Comparison of ENCODE assay signal across 42 mouse cellular contexts in genomic region chr1:82779388-82779966, GRCm38 (mm10). TPM values are rescaled to one million over a fixed set of nuclear protein-coding genes. Genes with fewer than 3 reads are reported as not detected.
"Had no signal": no experiment of that assay in that cellular context is flagged by ENCODE, and none has a peak within 500 bp of the region (broad histone marks: within the 10 kb centered on the region; RNA-seq: fewer than 3 reads in every experiment).

No protein-coding gene starts in this region.

- H3K9ac ChIP-seq: heart, embryonic 12.5 days; heart, embryonic 13.5 days; heart, embryonic 15.5 days; hindbrain, embryonic 12.5 days; hindbrain, embryonic 13.5 days; hindbrain, embryonic 14.5 days; hindbrain, embryonic 15.5 days; kidney, embryonic 15.5 days had no signal

- H3K4me1 ChIP-seq: heart, embryonic 10.5 days; heart, embryonic 12.5 days; heart, embryonic 13.5 days; heart, embryonic 15.5 days; hindbrain, embryonic 10.5 days; hindbrain, embryonic 12.5 days; hindbrain, embryonic 13.5 days; hindbrain, embryonic 15.5 days had no signal

- ATAC-seq: hindbrain, embryonic 16.5 days; hindbrain, postnatal 0 days; inflammation-experienced regulatory T-cells, adult 6 months had no signal

- H3K4me2 ChIP-seq: heart, embryonic 11.5 days; heart, embryonic 12.5 days; heart, embryonic 13.5 days; heart, embryonic 15.5 days; hindbrain, embryonic 12.5 days; hindbrain, embryonic 13.5 days; hindbrain, embryonic 14.5 days; hindbrain, embryonic 15.5 days; kidney, embryonic 15.5 days had no signal

- H3K4me3 ChIP-seq: heart, adult 2 months; heart, embryonic 10.5 days; heart, embryonic 12.5 days; heart, embryonic 13.5 days; heart, embryonic 15.5 days; hindbrain, embryonic 10.5 days; hindbrain, embryonic 12.5 days; hindbrain, embryonic 13.5 days; hindbrain, embryonic 15.5 days; kidney, embryonic 15.5 days; layer of hippocampus, adult 2 months; left cerebral cortex, adult 2 months had no signal

- DNase-seq: heart, adult 18-20 months; heart, adult 2 months; heart, postnatal 10 days; heart, postnatal 14 days; heart, postnatal 36 days; heart, postnatal 4 days; kidney, adult 11 months; kidney, adult 18-20 months; kidney, adult 2 months; kidney, adult 8-10 months; kidney, adult 9 months; kidney, postnatal 10 days; kidney, postnatal 14 days; kidney, postnatal 25 days; kidney, postnatal 36 days; kidney, postnatal 4 days; layer of hippocampus, postnatal 36 days had no signal

- H3K27me3 ChIP-seq: heart, embryonic 12.5 days; heart, embryonic 15.5 days; hindbrain, embryonic 12.5 days; hindbrain, embryonic 13.5 days; hindbrain, embryonic 15.5 days; kidney, embryonic 15.5 days had no signal

- H3K9me3 ChIP-seq: heart, embryonic 10.5 days; heart, embryonic 12.5 days; heart, embryonic 13.5 days; heart, embryonic 15.5 days; hindbrain, embryonic 10.5 days; hindbrain, embryonic 12.5 days; hindbrain, embryonic 13.5 days; hindbrain, embryonic 15.5 days; kidney, embryonic 15.5 days had no signal

- H3K27ac ChIP-seq: heart, adult 2 months; heart, embryonic 10.5 days; heart, embryonic 13.5 days; heart, embryonic 15.5 days; hindbrain, embryonic 10.5 days; hindbrain, embryonic 12.5 days; hindbrain, embryonic 13.5 days; hindbrain, embryonic 14.5 days; hindbrain, embryonic 15.5 days; hindbrain, postnatal 0 days; kidney, embryonic 15.5 days; kidney, postnatal 0 days; layer of hippocampus, adult 2 months; left cerebral cortex, adult 2 months had no signal

- H3K36me3 ChIP-seq: heart, embryonic 10.5 days; heart, embryonic 12.5 days; heart, embryonic 13.5 days; heart, embryonic 15.5 days; hindbrain, embryonic 10.5 days; hindbrain, embryonic 12.5 days; hindbrain, embryonic 13.5 days; hindbrain, embryonic 15.5 days; kidney, embryonic 15.5 days had no signal

RNA-seq across cellular contexts. Expression of gene Gm47791, which starts 8.4 kb away (rescaled TPM):
- polyA plus RNA-seq: heart, adult 2 months; heart, embryonic 10.5 days; heart, embryonic 11.5 days; heart, embryonic 12.5 days; heart, embryonic 13.5 days; heart, embryonic 14.5 days; heart, embryonic 15.5 days; heart, embryonic 16.5 days; heart, postnatal 0 days; hindbrain, embryonic 10.5 days; hindbrain, embryonic 11.5 days; hindbrain, embryonic 12.5 days; hindbrain, embryonic 13.5 days; hindbrain, embryonic 14.5 days; hindbrain, embryonic 15.5 days; hindbrain, embryonic 16.5 days; hindbrain, postnatal 0 days; inflammation-experienced regulatory T-cells, adult 6 months; intestine, embryonic 14.5 days; kidney, adult 2 months; kidney, embryonic 14.5 days; kidney, embryonic 15.5 days; kidney, embryonic 16.5 days; kidney, postnatal 0 days; large intestine, adult 2 months had no signal

RNA-seq across cellular contexts. Expression of gene Tm4sf20, which starts 11.2 kb away (rescaled TPM):
- polyA plus RNA-seq: heart, adult 2 months; heart, embryonic 10.5 days; heart, embryonic 12.5 days; heart, embryonic 13.5 days; heart, embryonic 14.5 days; heart, embryonic 15.5 days; heart, postnatal 0 days; hindbrain, embryonic 11.5 days; hindbrain, embryonic 12.5 days; hindbrain, embryonic 13.5 days; hindbrain, embryonic 14.5 days; hindbrain, embryonic 15.5 days; hindbrain, embryonic 16.5 days; hindbrain, postnatal 0 days; kidney, adult 2 months had no signal
